Mouse (Mus musculus) spleen, adult 2 months (tissue): ENCODE results near the gene Ric1.

Experiments used
- CTCF ChIP-seq: fragments of 200-500 bp; IDR thresholded peaks from 2 replicates; pipeline ENCODE4 v1.5.1; 2011; ENCODE audit warnings: mild to moderate bottlenecking, inconsistent platforms; ENCODE audit not compliant: insufficient read depth, insufficient read length, insufficient replicate concordance; ENCODE audit errors: extremely low read depth
- POLR2A ChIP-seq: fragments of 200-500 bp; IDR thresholded peaks from 2 replicates; pipeline ENCODE4 v1.6.1; 2011; ENCODE audit warnings: low read depth, low read length, inconsistent platforms

- TF ChIP-seq CTCF (no peak), POLR2A (no peak)
Measured at GRCm38 (mm10) chr19:29582439-29582838, 60.4 kb downstream of the Ric1 start.
